Mouse (Mus musculus): ENCODE results near the gene Ifih1.

DNA sequence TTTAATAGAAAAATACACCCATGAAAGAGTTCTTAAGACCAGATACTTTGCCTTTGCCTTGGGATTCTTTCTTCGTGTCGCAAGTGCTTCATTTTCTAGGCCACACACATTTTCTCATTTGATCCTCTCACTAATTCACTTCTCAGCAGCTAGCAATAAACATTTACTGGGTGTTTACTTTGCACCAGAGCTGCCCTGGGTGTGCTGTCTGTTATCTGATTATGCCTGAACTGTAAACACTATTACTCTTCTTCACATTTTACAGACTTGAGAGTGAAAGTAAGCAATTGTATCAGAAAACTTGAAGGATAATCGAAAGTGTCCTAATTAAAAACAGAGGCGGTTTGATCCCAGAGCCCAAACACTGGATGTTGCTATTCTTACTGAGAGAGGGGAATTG lies 56.7 kb downstream of the Ifih1 start:
- TF ChIP-seq CTCF (IDR thresholded peaks at IDR 0.05; ENCODE audit: borderline replicate concordance, control insufficient read depth, extremely low read depth, insufficient read depth, low read length, poor library complexity) (no peak), POLR2A (IDR thresholded peaks at IDR 0.05; ENCODE audit: control insufficient read depth, extremely low read depth, insufficient read depth, low read length, poor library complexity) (no peak)
